In genomic region chrX:98937555-98938294, GRCm38 (mm10) we compare ENCODE assay signal across 8 mouse cellular contexts. TPM values are rescaled to one million over a fixed set of nuclear protein-coding genes. Genes with fewer than 3 reads are reported as not detected.
DNase-seq lines count a peak whose midpoint lies in the region; ATAC-seq lines count a peak whose summit lies in the region.

No protein-coding gene starts in this region.

- peak; percentile 92 for DNase-seq in adipocyte (ENCODE audit: low spot score)
- peak; percentile 95 for DNase-seq in embryo, embryonic 10 days (ENCODE audit: low spot score)
- peak; percentile 92 for DNase-seq in gastrocnemius, postnatal 10 days
- DNase-seq in left cerebral cortex, postnatal 14 days (ENCODE audit: low spot score in 2 of 2), result peak; percentile 91 to 93
- peak; percentile 92 for DNase-seq in mesoderm, embryonic 11.5 days (ENCODE audit: low read depth, low spot score)
- DNase-seq in right cerebral cortex, postnatal 36 days (ENCODE audit: low spot score in 2 of 2), result peak; percentile 89 to 91
- DNase-seq in yolk sac, embryonic 10.5 days (ENCODE audit: low spot score), result peak; percentile 90

- intact Hi-C loops in left cerebral cortex, postnatal 14 days (cut with DNase I), result no loop called here

- ATAC-seq in inflammation-experienced regulatory T-cells, adult 6 months, result peak; percentile 59

RNA-seq across cellular contexts. Expression of gene Yipf6, which starts 1.6 kb away (rescaled TPM):
- 10 to 100 TPM; 15.0 to 18.4 TPM for total RNA-seq in gastrocnemius, postnatal 10 days (2021)
- polyA plus RNA-seq in inflammation-experienced regulatory T-cells, adult 6 months (2017; shearing (Covaris generic)), result 10 to 100 TPM; 28.2 to 31.7 (median 29.9) TPM
- 10 to 100 TPM; 33.2 to 37.6 TPM for total RNA-seq in left cerebral cortex, postnatal 14 days (2021)

RNA-seq across cellular contexts. Expression of gene Ophn1, which starts 46.9 kb away (rescaled TPM):
- total RNA-seq in gastrocnemius, postnatal 10 days (2021), result 1 to 10 TPM; 7.1 to 8.7 TPM
- polyA plus RNA-seq in inflammation-experienced regulatory T-cells, adult 6 months (2017; shearing (Covaris generic)), result not detected
- 10 to 100 TPM; 39.0 to 40.5 TPM for total RNA-seq in left cerebral cortex, postnatal 14 days (2021)

Comparison
In these comparisons a context has a peak if more than half of its experiments do, and no peak if none do; other contexts are left out.
1. Peak in every context shown above with its lines: DNase-seq and ATAC-seq.
2. RNA of gene Ophn1, which starts 46.9 kb away (total RNA-seq): 39.0 to 40.5 TPM in left cerebral cortex, postnatal 14 days; 7.1 to 8.7 TPM in gastrocnemius, postnatal 10 days; every median in the first group is over 4 times any median in the second.